Mouse (Mus musculus): Measurements from ENCODE around the gene Dner. TPM values are rescaled to one million over a fixed set of nuclear protein-coding genes. Genes with fewer than 3 reads are reported as not detected.

Gene Dner
- polyA plus RNA-seq, 1 experiment from 2014 or later, result 343 TPM

DNA sequence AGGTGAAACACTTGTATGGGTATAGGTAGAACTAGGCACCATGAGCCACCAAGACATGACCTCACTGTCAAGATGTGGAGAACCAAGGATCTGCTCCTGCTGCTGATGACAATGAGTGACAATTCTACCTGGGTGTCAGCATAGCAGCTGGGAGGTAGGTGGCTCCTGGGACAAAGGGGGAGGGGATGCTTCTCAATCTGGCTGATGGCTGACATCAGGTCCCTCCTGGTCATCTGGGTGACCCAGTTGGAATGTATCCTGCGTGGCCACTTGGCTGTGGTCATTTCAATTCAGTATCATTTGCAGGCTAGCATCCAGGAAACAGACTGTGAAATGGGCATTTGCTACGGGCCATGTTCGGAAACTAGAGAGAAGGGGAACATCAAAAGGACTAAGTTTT, 315.1 kb downstream of the Dner start:
- Histone ChIP-seq H3K27ac (replicated peaks) (no peak overlapping the region), H3K27me3 (no peaks in the 10 kb centered on the region), H3K9me3 (no peaks in the 10 kb centered on the region), H3K36me3 (peaks cover 23% of the 10 kb centered on the region), H3K4me2 (no peak overlapping the region), H3K4me3 (no peak overlapping the region), H3K4me1 (replicated peaks) (no peaks in the 10 kb centered on the region; the same call in 1 of the 2 replicates), H3K9ac (no peak overlapping the region)
- ATAC-seq (ENCODE audit: low FRiP score, low read depth), result no peak
- WGBS, result 82% methylated on average over 3 of the region's 3 CpGs

- Histone ChIP-seq H3K27ac (replicated peaks) (no peak overlapping the region), H3K36me3 (no peaks in the 10 kb centered on the region), H3K9ac (no peak overlapping the region), H3K4me1 (replicated peaks) (0 out of 2 replicates have a peak, but pooled peaks cover 2% of the 10 kb centered on the region), H3K27me3 (no peaks in the 10 kb centered on the region), H3K4me3 (no peak overlapping the region), H3K4me2 (no peak overlapping the region), H3K9me3 (no peaks in the 10 kb centered on the region)
- ATAC-seq (ENCODE audit: low FRiP score, low read depth), result no peak
- WGBS, result 82% methylated on average over 3 of the region's 3 CpGs
Observed at GRCm38 (mm10) chr1:84367733-84368132, 328.3 kb downstream of the Dner start.

DNA sequence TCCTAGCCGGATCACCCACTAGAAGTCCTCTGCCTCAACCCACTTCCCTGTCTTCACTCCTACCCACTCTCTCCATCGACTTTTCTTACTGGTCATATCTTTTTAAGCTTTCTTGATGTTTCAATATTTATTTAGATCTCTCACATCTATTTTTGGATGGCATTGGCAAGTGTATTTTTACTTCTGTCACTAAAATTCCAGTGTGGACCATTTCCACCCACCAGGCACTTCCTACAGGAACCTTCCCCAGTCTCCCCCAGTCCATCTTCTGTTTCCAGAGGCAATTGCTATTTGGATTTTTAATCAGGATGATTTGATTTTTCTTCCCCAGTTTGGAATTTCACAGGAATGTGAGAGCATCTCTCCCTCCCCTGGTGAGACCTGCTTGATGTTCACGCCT, 329.5 kb downstream of the Dner start:
- WGBS, result 75% methylated on average over 3 of the region's 3 CpGs
- Histone ChIP-seq H3K4me2 (no peak overlapping the region), H3K27ac (replicated peaks) (no peak overlapping the region), H3K4me3 (no peak overlapping the region), H3K9me3 (no peaks in the 10 kb centered on the region), H3K36me3 (no peaks in the 10 kb centered on the region), H3K27me3 (no peaks in the 10 kb centered on the region), H3K4me1 (replicated peaks) (no peaks in the 10 kb centered on the region), H3K9ac (no peak overlapping the region)
- no peak for ATAC-seq (ENCODE audit: low FRiP score, low read depth)

DNA sequence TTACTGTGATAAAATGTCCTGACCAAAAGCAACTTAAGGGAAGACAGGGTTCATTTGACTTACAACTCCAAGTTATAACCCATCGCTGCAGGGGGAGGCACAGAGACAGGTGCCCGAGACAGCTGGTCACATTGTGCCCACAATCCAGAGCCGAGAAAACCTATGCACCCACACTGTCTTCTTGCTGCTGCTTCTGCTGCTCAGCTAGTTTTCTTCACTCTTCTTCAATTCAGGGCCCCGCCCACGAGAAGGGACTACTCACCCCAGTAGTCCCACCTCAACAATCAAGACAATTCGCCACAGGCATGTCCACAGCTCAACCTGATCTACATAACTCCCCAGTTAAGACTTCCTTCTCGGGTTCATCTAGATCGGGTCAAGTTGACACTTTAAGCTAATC, 332.1 kb downstream of the Dner start, which contains the start of gene Pid1:
TSS of gene Pid1 (minus strand) at position 214 of the 400 bp plus-strand sequence.
- no peak within 1 kb of the TSS for H3K9ac ChIP-seq
- ATAC-seq (ENCODE audit: low FRiP score, low read depth), result no peak
- H3K36me3 ChIP-seq, result no peaks in the 10 kb centered on the region
- no peaks in the 10 kb centered on the region for H3K4me1 ChIP-seq (replicated peaks)
- H3K9me3 ChIP-seq, result no peaks in the 10 kb centered on the region
- H3K27ac ChIP-seq (replicated peaks), result no peak within 1 kb of the TSS
- 91% methylated on average over 8 of the region's 8 CpGs for WGBS
- no peak within 1 kb of the TSS for H3K4me3 ChIP-seq
- no peaks in the 10 kb centered on the region for H3K27me3 ChIP-seq
- no peak within 1 kb of the TSS for H3K4me2 ChIP-seq

GRCm38 (mm10) chr1:84362709-84363617, 333.1 kb downstream of the Dner start:
- Histone ChIP-seq H3K9me3 (no peaks in the 10 kb centered on the region), H3K27ac (replicated peaks) (no peak overlapping the region), H3K36me3 (no peaks in the 10 kb centered on the region), H3K9ac (no peak overlapping the region), H3K4me1 (replicated peaks) (no peaks in the 10 kb centered on the region), H3K4me2 (no peak overlapping the region), H3K4me3 (no peak overlapping the region), H3K27me3 (no peaks in the 10 kb centered on the region)
- no peak for ATAC-seq (ENCODE audit: low FRiP score, low read depth)
- WGBS, result 88% methylated on average over 7 of the region's 7 CpGs

- no peaks in the 10 kb centered on the region for H3K27me3 ChIP-seq
- 77% methylated on average over 1 of the region's 1 CpGs for WGBS
- H3K4me2 ChIP-seq, result no peak overlapping the region
- H3K4me3 ChIP-seq, result no peak overlapping the region
- H3K4me1 ChIP-seq (replicated peaks), result no peaks in the 10 kb centered on the region
- H3K9ac ChIP-seq, result no peak overlapping the region
- H3K27ac ChIP-seq (replicated peaks), result no peak overlapping the region
- no peaks in the 10 kb centered on the region for H3K9me3 ChIP-seq
- no peak for ATAC-seq (ENCODE audit: low FRiP score, low read depth)
- no peaks in the 10 kb centered on the region for H3K36me3 ChIP-seq
Observed at GRCm38 (mm10) chr1:84362209-84362608, 333.8 kb downstream of the Dner start.

- Histone ChIP-seq H3K9ac (no peak overlapping the region), H3K27me3 (no peaks in the 10 kb centered on the region), H3K4me3 (no peak overlapping the region), H3K36me3 (no peaks in the 10 kb centered on the region), H3K27ac (replicated peaks) (no peak overlapping the region), H3K4me2 (no peak overlapping the region), H3K4me1 (replicated peaks) (no peaks in the 10 kb centered on the region), H3K9me3 (no peaks in the 10 kb centered on the region)
- 88% methylated on average over 3 of the region's 3 CpGs for WGBS
- no peak for ATAC-seq (ENCODE audit: low FRiP score, low read depth)
Observed at GRCm38 (mm10) chr1:84361389-84361788, 334.6 kb downstream of the Dner start.

GRCm38 (mm10) chr1:84359611-84360500, 336.2 kb downstream of the Dner start:
- Histone ChIP-seq H3K4me1 (replicated peaks) (no peaks in the 10 kb centered on the region), H3K9ac (no peak overlapping the region), H3K36me3 (no peaks in the 10 kb centered on the region), H3K4me3 (no peak overlapping the region), H3K9me3 (no peaks in the 10 kb centered on the region), H3K27me3 (no peaks in the 10 kb centered on the region), H3K4me2 (no peak overlapping the region), H3K27ac (replicated peaks) (no peak overlapping the region)
- no peak for ATAC-seq (ENCODE audit: low FRiP score, low read depth)
- WGBS, result 88% methylated on average over 6 of the region's 6 CpGs

- WGBS, result 94% methylated on average over 5 of the region's 5 CpGs
- no peak overlapping the region for H3K4me3 ChIP-seq
Observed at GRCm38 (mm10) chr1:84357216-84357615, 338.8 kb downstream of the Dner start.

DNA sequence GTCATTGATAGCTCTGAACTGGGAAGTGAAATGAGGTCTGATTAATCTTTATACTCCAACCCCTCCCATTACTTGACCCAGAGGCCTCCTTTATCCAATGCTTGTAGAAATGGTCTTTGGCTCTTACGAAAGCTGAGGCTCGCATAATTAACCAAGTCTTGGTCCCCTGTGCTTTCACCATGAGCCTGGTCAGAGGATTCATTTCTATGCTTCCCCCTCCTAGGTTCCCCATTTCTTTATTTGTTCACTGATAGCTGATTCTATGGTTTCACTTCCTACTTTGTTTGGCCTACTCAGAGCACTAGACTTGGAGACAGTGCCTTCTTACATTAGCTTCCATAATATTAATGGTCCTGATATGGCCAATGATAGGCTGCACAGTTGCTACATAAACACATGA, 345.8 kb downstream of the Dner start:
- Histone ChIP-seq H3K27me3 (no peaks in the 10 kb centered on the region), H3K9me3 (no peaks in the 10 kb centered on the region), H3K4me1 (replicated peaks) (no peaks in the 10 kb centered on the region), H3K36me3 (no peaks in the 10 kb centered on the region), H3K4me3 (no peak overlapping the region), H3K27ac (replicated peaks) (no peak overlapping the region), H3K9ac (no peak overlapping the region), H3K4me2 (no peak overlapping the region)
- ATAC-seq (ENCODE audit: low FRiP score, low read depth), result no peak
- WGBS, result 92% methylated on average over 2 of the region's 2 CpGs

More at GRCm38 (mm10) chr1:84357216-84357615, 338.8 kb downstream of the Dner start:
- H3K9ac ChIP-seq, result no peak overlapping the region
- H3K4me1 ChIP-seq (replicated peaks), result no peaks in the 10 kb centered on the region
- no peak overlapping the region for H3K4me2 ChIP-seq
- no peak for ATAC-seq (ENCODE audit: low FRiP score, low read depth)
- no peaks in the 10 kb centered on the region for H3K27me3 ChIP-seq
- no peak overlapping the region for H3K27ac ChIP-seq (replicated peaks)
- no peaks in the 10 kb centered on the region for H3K36me3 ChIP-seq
- no peaks in the 10 kb centered on the region for H3K9me3 ChIP-seq

DNA sequence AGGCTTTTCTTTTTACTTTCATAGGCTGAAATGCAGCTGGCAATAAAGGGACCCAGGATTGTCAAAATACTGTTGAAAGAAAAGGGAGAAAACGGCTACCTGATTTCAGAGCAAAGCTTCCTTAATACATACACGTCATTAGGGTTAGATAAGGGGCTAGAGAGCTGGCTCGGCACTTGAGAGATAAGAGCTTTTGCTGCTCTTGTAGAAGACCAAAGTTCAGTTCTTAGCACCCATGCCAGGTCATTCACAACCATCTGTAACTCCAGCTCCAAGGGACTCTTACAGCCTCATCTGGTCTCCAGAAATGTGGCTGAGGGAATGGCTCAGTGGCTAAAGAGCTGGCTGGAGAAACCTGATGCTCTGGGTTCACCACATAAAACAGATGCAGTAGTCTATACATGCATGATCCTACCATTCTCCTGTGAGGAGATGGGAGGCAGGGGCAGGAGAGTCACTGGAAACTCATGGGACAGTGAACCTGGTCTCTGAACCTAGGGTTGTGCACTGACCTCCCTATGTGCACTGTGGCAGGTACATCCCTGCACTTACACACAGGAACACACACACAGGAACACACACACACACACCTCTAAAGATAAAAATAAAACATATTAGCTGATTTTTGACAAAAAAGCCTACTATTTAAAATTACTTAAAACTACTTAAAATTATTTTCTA, 348.1 kb downstream of the Dner start:
- H3K4me1 ChIP-seq (replicated peaks), result no peaks in the 10 kb centered on the region
- 79% methylated on average over 3 of the region's 3 CpGs for WGBS
- no peak overlapping the region for H3K4me2 ChIP-seq

More for the DNA sequence above, 348.1 kb downstream of the Dner start:
- Histone ChIP-seq H3K27ac (replicated peaks) (no peak overlapping the region), H3K4me3 (no peak overlapping the region), H3K36me3 (no peaks in the 10 kb centered on the region), H3K27me3 (no peaks in the 10 kb centered on the region), H3K9me3 (no peaks in the 10 kb centered on the region), H3K9ac (no peak overlapping the region)
- ATAC-seq (ENCODE audit: low FRiP score, low read depth), result no peak
